In the genomic region with DNA sequence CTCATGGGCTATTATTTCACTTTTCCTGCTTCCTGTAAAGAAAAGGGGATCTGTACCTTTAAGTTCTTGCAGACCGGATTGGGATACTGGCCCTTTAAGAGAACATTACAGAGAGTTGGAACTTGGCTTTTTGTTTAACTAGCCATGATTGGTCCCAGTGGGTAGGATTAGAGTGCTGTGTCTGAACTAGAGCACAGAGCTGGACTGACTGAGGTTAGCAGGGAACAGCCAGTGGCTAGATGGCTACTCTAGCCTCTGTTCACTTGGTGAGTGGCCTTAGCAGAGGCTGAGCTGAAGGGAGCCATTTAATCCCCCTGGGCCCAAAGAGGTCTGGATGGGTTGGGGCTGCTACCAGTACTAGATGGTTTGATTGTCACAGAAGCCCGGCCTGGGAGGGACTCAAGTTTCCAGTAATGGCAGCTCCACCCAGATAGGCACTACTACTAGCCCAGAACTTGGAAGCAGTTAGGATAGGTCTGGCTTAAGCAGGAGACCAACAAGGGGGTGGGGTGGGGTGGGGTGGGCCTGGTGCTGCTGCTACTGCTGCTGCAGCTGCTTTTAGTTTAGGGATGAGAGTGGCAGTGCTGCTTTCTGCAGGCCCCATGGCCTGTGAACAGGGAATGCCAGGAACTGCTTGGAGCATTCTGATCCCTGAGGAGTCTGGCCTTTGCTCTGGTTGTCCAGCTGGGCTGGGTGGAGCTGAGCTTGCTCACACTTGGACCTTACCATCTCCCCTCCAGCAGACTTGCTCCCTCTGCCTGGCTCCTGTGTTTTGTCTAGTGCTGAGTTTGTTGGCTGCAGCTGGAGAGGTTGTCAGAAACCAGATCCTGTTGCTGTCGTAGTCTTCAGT, we compare ENCODE assay signal across 9 mouse cellular contexts.
DNase-seq lines count a peak whose midpoint lies in the region; ATAC-seq and TF ChIP-seq lines count a peak whose summit lies in the region.
"Had no signal": no experiment of that assay in that cellular context is flagged by ENCODE, and none has a peak within 500 bp of the region (broad histone marks: within the 10 kb centered on the region; RNA-seq: fewer than 3 reads in every experiment).

No protein-coding gene starts in this region.

- ATAC-seq in forebrain, embryonic 13.5 days: no peak; the same call in 1 of the 2 replicates
- peak; percentile 76 for ATAC-seq in limb, embryonic 11.5 days (ENCODE audit: insufficient number of reproducible peaks, low FRiP score, low TSS enrichment, low read depth)
- no peak for ATAC-seq in midbrain, embryonic 16.5 days
- no peak for ATAC-seq in monocyte, adult 5-6 weeks (replicated peaks; ENCODE audit: insufficient number of reproducible peaks, low FRiP score, low TSS enrichment, poor library complexity, severe bottlenecking)

- whole genome bisulfite sequencing in forebrain, embryonic 13.5 days: 33% methylated on average over 3 of the region's 3 CpGs
- WGBS in limb, embryonic 11.5 days: 21% methylated on average over 3 of the region's 3 CpGs
- 32% methylated on average over 3 of the region's 3 CpGs for WGBS in midbrain, embryonic 16.5 days

- no peaks in the 10 kb centered on the region for H3K27me3 ChIP-seq in forebrain, embryonic 13.5 days
- H3K27me3 ChIP-seq in limb, embryonic 11.5 days (ENCODE audit: control insufficient read depth, insufficient read depth, low read length): no peaks in the 10 kb centered on the region
- no peaks in the 10 kb centered on the region for H3K27me3 ChIP-seq in midbrain, embryonic 16.5 days (ENCODE audit: control insufficient read depth, insufficient read depth, low read depth, low read length)
- H3K27me3 ChIP-seq: CH12.LX had no signal

- H3K36me3 ChIP-seq in forebrain, embryonic 13.5 days (ENCODE audit: poor library complexity, severe bottlenecking): no peaks in the 10 kb centered on the region
- no peaks in the 10 kb centered on the region; the same call in 1 of the 2 replicates for H3K36me3 ChIP-seq in limb, embryonic 11.5 days (ENCODE audit: control insufficient read depth, insufficient read depth, low read length)
- H3K36me3 ChIP-seq in midbrain, embryonic 16.5 days (ENCODE audit: control insufficient read depth, insufficient read depth, low read length): no peaks in the 10 kb centered on the region

- no peak for DNase-seq in layer of hippocampus, adult 2 months (ENCODE audit: low spot score in 2 of 2)
- no peak for DNase-seq in layer of hippocampus, adult 9-10 months (ENCODE audit: low spot score)
- DNase-seq in heart, postnatal 25 days (ENCODE audit: low spot score): peak; percentile 72
- DNase-seq in limb, embryonic 11.5 days (ENCODE audit: low spot score): peak; percentile 51
- DNase-seq in cerebellum, adult 18-20 months: no peak

- no peak for TF ChIP-seq CTCF in layer of hippocampus, adult 2 months (conservative IDR thresholded peaks at IDR 0.05)

- H3K4me2 ChIP-seq in forebrain, embryonic 13.5 days: peak overlapping the region; percentile 34; the same call in 1 of the 2 replicates
- H3K4me2 ChIP-seq in limb, embryonic 11.5 days (ENCODE audit: low read depth, severe bottlenecking): peak overlapping the region; percentile 36
- H3K4me2 ChIP-seq in midbrain, embryonic 16.5 days (ENCODE audit: low read length): peak overlapping the region; percentile 17; the same call in 1 of the 2 replicates

- intact Hi-C loops in heart, postnatal 25 days (cut with DNase I): loop anchor here (5.0 kb wide), 1 partner anchor 39 kb away; no protein-coding TSS in a partner anchor

- no peaks in the 10 kb centered on the region for H3K9me3 ChIP-seq in forebrain, embryonic 13.5 days (replicated peaks)
- no peaks in the 10 kb centered on the region for H3K9me3 ChIP-seq in limb, embryonic 11.5 days (ENCODE audit: control insufficient read depth, low read length)
- no peaks in the 10 kb centered on the region for H3K9me3 ChIP-seq in midbrain, embryonic 16.5 days (replicated peaks; ENCODE audit: control insufficient read depth, low read length, poor library complexity, severe bottlenecking)

- H3K9ac ChIP-seq in forebrain, embryonic 13.5 days: no peak overlapping the region; the same call in 1 of the 2 replicates
- H3K9ac ChIP-seq in limb, embryonic 11.5 days (ENCODE audit: low read length): peak overlapping the region; percentile 34
- no peak overlapping the region; the same call in none of the 2 replicates for H3K9ac ChIP-seq in midbrain, embryonic 16.5 days (ENCODE audit: low read depth, low read length)

- H3K4me1 ChIP-seq in forebrain, embryonic 13.5 days: peaks cover 70% of the 10 kb centered on the region
- H3K4me1 ChIP-seq in limb, embryonic 11.5 days (ENCODE audit: control insufficient read depth, insufficient read depth, low read length): peaks cover 58% of the 10 kb centered on the region
- peaks cover 40% of the 10 kb centered on the region for H3K4me1 ChIP-seq in midbrain, embryonic 16.5 days (ENCODE audit: control insufficient read depth, insufficient read depth, low read length)

- H3K27ac ChIP-seq in layer of hippocampus, adult 2 months: peak overlapping the region; percentile 6; the same call in 1 of the 2 replicates
- H3K27ac ChIP-seq in forebrain, embryonic 13.5 days: peak overlapping the region; percentile 40; the same call in 1 of the 2 replicates
- peak overlapping the region; percentile 83 for H3K27ac ChIP-seq in limb, embryonic 11.5 days (replicated peaks; ENCODE audit: low read depth, low read length)
- peak overlapping the region; percentile 39 for H3K27ac ChIP-seq in midbrain, embryonic 16.5 days (ENCODE audit: low read length)

- peak overlapping the region; percentile 11; the same call in 1 of the 2 replicates for H3K4me3 ChIP-seq in layer of hippocampus, adult 2 months
- no peak overlapping the region for H3K4me3 ChIP-seq in forebrain, embryonic 13.5 days
- H3K4me3 ChIP-seq in limb, embryonic 11.5 days (ENCODE audit: low read depth, low read length): 0 out of 2 replicates have a peak overlapping the region, but pooled peaks have one; percentile 10
- H3K4me3 ChIP-seq in midbrain, embryonic 16.5 days (ENCODE audit: low read depth, low read length): no peak overlapping the region

Comparison
In these comparisons a context has a peak if more than half of its experiments do, and no peak if none do; other contexts are left out.
1. DNase-seq: peak in heart, postnatal 25 days (single experiment) and limb, embryonic 11.5 days (single experiment); none in layer of hippocampus, adult 2 months (0 of 2), layer of hippocampus, adult 9-10 months (single experiment) and cerebellum, adult 18-20 months (0 of 2).
2. H3K27ac ChIP-seq: peak in every context shown above with its lines; median percentile 83 in limb, embryonic 11.5 days; 40 in forebrain, embryonic 13.5 days; 39 in midbrain, embryonic 16.5 days; 6 in layer of hippocampus, adult 2 months.
3. H3K4me3 ChIP-seq: peak in layer of hippocampus, adult 2 months (single experiment) and limb, embryonic 11.5 days (single experiment); none in forebrain, embryonic 13.5 days (single experiment) and midbrain, embryonic 16.5 days (single experiment).
4. Peak in every context shown above with its lines, with median percentiles within 50 percentile points of each other: H3K4me2 ChIP-seq.